Mouse (Mus musculus) neutrophil, adult 5-6 weeks (primary cell): ENCODE data around the gene Lyg2. TPM values are rescaled to one million over a fixed set of nuclear protein-coding genes. Genes with fewer than 3 reads are reported as not detected.

Experiments used
- total RNA-seq: library from RNA; stranded (forward); fragments of 200-1000 nt; gene quantifications from 2 replicates; pipeline ENCODE4 v1.2.3, GENCODE M21; 2017

The Lyg2 gene
- total RNA-seq, 1 experiment from 2014 or later = not detected

Other genes starting within 250 kb of the Lyg2 start
- 0.12 TPM in 2 replicates for gene 2010300C02Rik, start 196.4 kb downstream of the Lyg2 start, total RNA-seq
- 12.5 and 12.9 TPM in 2 replicates for gene Tsga10, start 50.1 kb downstream of the Lyg2 start, total RNA-seq
- gene Lipt1, start 44.8 kb downstream of the Lyg2 start, total RNA-seq = 1.3 and 1.5 TPM in 2 replicates
- gene Mitd1, start 26.1 kb downstream of the Lyg2 start, total RNA-seq = 45.7 and 46.7 TPM in 2 replicates
- 89.7 and 93.7 TPM in 2 replicates for gene Mrpl30, start 26.0 kb downstream of the Lyg2 start, total RNA-seq
- gene Lyg1, start 41.3 kb upstream of the Lyg2 start, total RNA-seq = not detected in 2 replicates
- gene Txndc9, start 81.4 kb upstream of the Lyg2 start, total RNA-seq = 59.2 and 63.0 TPM in 2 replicates
- 22.1 and 24.2 TPM in 2 replicates for gene Eif5b, start 81.5 kb upstream of the Lyg2 start, total RNA-seq
- gene Rev1, start 213.3 kb upstream of the Lyg2 start, total RNA-seq = 36.9 and 41.4 TPM in 2 replicates